Mouse (Mus musculus) liver, embryonic 15.5 days (tissue): ENCODE data around the gene Agpat1. TPM values are rescaled to one million over a fixed set of nuclear protein-coding genes. Genes with fewer than 3 reads are reported as not detected.

ENCODE experiments used
- ATAC-seq: fragments of 200-750 bp; cut with Nextera tagmentation; 2 replicates; pipeline ENCODE4 v1.8.0; 2017; ENCODE audit warnings: moderate number of reproducible peaks, mild to moderate bottlenecking, moderate library complexity; ENCODE audit not compliant: insufficient read depth
- H3K27ac ChIP-seq: fragments of 300-500 bp; sonication (generic); replicated peaks from 2 replicates; pipeline ENCODE4 v1.5.1; 2015; ENCODE audit warnings: mild to moderate bottlenecking, inconsistent platforms
- H3K27me3 ChIP-seq: fragments of 300-500 bp; sonication (generic); 2 replicates; pipeline ENCODE4 v1.6.1; 2015; ENCODE audit warnings: mild to moderate bottlenecking, inconsistent platforms
- H3K36me3 ChIP-seq: fragments of 300-500 bp; sonication (generic); replicated peaks from 2 replicates; pipeline ENCODE4 v1.6.1; 2015; ENCODE audit warnings: moderate library complexity, mild to moderate bottlenecking, inconsistent platforms
- H3K4me1 ChIP-seq: fragments of 300-500 bp; sonication (generic); replicated peaks from 2 replicates; pipeline ENCODE4 v1.6.1; 2015; ENCODE audit warnings: inconsistent platforms
- H3K4me2 ChIP-seq: fragments of 300-500 bp; sonication (generic); 2 replicates; pipeline ENCODE4 v1.6.1; 2015; ENCODE audit warnings: moderate library complexity, mild to moderate bottlenecking, inconsistent platforms
- H3K4me3 ChIP-seq: fragments of 300-500 bp; sonication (generic); replicated peaks from 2 replicates; pipeline ENCODE4 v1.5.1; 2015; ENCODE audit warnings: mild to moderate bottlenecking, inconsistent platforms
- H3K9ac ChIP-seq: fragments of 300-500 bp; sonication (generic); 2 replicates; pipeline ENCODE4 v1.6.1; 2015; ENCODE audit warnings: moderate library complexity, mild to moderate bottlenecking, inconsistent platforms
- H3K9me3 ChIP-seq: fragments of 300-500 bp; sonication (generic); replicated peaks from 2 replicates; pipeline ENCODE4 v1.6.1; 2016; ENCODE audit warnings: inconsistent platforms
- WGBS: fragments of 180-500 bp; shearing (Covaris S2); methylation state at CpG from one replicate; pipeline ENCODE4 v1.1.7; 2015; ENCODE audit warnings: mixed read lengths; ENCODE audit not compliant: insufficient replicate concordance; 5-methylcytosine and 5-hydroxymethylcytosine counted together
- polyA plus RNA-seq: library from polyadenylated mRNA; unstranded; fragments of >200 nt; fragmentation: Nextera tagmentation; extraction: Ambion mirVana; gene quantifications from 2 replicates; pipeline ENCODE4 v1.2.1, GENCODE M21; 2015

Gene Agpat1
- polyA plus RNA-seq, 1 experiment from 2014 or later, result 21.1 TPM

DNA sequence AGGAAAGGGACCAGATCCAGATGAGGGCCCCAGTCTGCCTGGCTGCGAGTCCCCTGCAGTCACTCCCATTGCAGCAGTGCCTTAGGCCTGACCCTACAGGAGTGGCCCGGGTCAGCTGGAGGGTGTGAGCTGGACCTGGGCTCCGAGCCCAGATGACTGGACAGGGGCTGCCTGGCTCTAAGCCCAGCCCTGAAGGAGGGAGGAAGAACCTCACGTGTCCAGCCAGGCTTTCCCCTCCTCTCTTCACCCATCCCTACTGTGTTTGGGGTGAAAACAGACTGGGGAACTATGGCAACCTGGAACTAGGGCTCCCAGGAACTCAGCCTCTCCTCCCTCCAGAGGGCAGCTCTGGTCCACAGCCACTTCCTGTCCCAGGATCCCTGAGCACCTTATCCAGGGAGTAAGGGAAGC lies 51.5 kb downstream of the Agpat1 start:
- peak; percentile 62; the same call in 1 of the 2 replicates for ATAC-seq
- 47% methylated on average over 4 of the region's 4 CpGs for WGBS
- no peaks in the 10 kb centered on the region for H3K9me3 ChIP-seq
- no peaks in the 10 kb centered on the region for H3K4me1 ChIP-seq
- H3K9ac ChIP-seq, result no peak overlapping the region
- no peak overlapping the region for H3K4me3 ChIP-seq
- H3K27me3 ChIP-seq, result peaks cover 25% of the 10 kb centered on the region
- no peak overlapping the region for H3K4me2 ChIP-seq
- no peak overlapping the region for H3K27ac ChIP-seq
- peaks cover 28% of the 10 kb centered on the region for H3K36me3 ChIP-seq

DNA sequence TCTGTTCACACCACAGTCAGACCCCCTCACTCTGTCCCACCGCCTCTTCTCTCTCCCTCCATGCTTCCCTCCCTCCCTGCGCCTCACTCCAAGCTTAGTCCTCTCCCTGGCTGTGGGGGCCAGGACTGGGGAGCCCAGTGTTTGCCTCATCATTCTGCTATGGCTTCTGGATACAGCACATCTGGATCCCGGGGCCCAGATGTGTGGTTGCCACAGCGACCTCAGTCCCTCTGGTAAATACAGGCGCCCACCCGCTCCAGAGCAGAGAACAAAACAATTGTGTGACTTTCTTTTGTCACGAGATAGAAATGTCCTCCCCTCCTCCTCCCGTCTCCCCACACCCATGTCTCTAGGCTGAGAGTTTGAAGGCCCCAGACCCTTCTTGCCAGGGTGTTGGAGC lies 52.6 kb downstream of the Agpat1 start:
- H3K27ac ChIP-seq, result no peak overlapping the region
- 59% methylated on average over 8 of the region's 8 CpGs for WGBS
- peaks cover 35% of the 10 kb centered on the region for H3K27me3 ChIP-seq
- no peaks in the 10 kb centered on the region for H3K9me3 ChIP-seq
- no peak for ATAC-seq
- no peak overlapping the region for H3K4me3 ChIP-seq
- peaks cover 20% of the 10 kb centered on the region for H3K36me3 ChIP-seq
- no peak overlapping the region for H3K4me2 ChIP-seq
- H3K9ac ChIP-seq, result no peak overlapping the region
- H3K4me1 ChIP-seq, result peaks cover 2% of the 10 kb centered on the region; the same call in 1 of the 2 replicates

DNA sequence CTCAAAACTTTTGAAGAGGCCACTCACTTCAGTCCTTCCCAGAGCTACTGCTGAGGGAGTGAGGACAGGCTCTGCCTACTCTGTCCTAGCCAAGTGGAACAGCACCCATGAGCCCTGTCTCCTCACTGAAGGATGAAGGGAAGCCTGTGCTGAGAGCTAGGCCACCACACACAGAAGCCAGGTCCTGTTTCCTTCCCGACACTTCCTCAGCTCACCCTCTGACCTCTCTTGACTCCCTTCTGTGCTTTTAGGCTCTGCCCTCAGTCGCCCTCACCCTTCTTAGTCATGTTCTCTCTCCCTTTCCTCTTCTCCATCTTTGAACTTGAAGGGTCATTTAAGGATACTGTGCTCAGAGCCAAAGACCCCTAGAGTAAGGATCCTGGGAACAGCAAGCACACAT lies 53.2 kb downstream of the Agpat1 start:
- Histone ChIP-seq H3K27ac (no peak overlapping the region), H3K27me3 (peaks cover 36% of the 10 kb centered on the region), H3K4me1 (peaks cover 2% of the 10 kb centered on the region; the same call in 1 of the 2 replicates), H3K9ac (no peak overlapping the region), H3K4me3 (no peak overlapping the region), H3K4me2 (no peak overlapping the region), H3K9me3 (no peaks in the 10 kb centered on the region), H3K36me3 (peaks cover 14% of the 10 kb centered on the region)
- WGBS, result 26% methylated on average over 2 of the region's 2 CpGs
- no peak for ATAC-seq

DNA sequence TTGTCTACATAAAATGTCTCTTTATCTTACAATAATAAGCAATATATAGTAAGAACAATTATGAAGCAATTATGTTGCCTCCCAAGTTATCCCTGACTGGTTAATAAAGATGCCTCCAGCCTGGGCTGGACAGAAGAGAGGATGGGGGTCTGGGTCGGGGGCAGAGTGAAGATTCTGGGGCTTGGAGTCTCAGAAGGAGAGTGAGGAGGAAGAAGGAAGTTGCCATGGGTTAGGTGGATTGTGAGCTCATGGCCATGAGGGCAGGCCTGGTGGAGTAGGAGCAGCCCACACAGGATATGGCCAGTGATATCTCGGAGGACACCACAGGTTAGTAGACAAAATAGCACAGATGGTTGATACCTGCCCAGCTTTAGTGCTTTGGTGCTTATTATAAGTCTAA lies 54.1 kb downstream of the Agpat1 start:
- 25% methylated on average over 2 of the region's 2 CpGs for WGBS
- Histone ChIP-seq H3K36me3 (peaks cover 6% of the 10 kb centered on the region; the same call in 1 of the 2 replicates), H3K9me3 (no peaks in the 10 kb centered on the region), H3K4me3 (no peak overlapping the region), H3K27ac (no peak overlapping the region), H3K4me1 (peaks cover 2% of the 10 kb centered on the region; the same call in 1 of the 2 replicates), H3K27me3 (peaks cover 41% of the 10 kb centered on the region), H3K4me2 (no peak overlapping the region), H3K9ac (no peak overlapping the region)
- ATAC-seq, result no peak

DNA sequence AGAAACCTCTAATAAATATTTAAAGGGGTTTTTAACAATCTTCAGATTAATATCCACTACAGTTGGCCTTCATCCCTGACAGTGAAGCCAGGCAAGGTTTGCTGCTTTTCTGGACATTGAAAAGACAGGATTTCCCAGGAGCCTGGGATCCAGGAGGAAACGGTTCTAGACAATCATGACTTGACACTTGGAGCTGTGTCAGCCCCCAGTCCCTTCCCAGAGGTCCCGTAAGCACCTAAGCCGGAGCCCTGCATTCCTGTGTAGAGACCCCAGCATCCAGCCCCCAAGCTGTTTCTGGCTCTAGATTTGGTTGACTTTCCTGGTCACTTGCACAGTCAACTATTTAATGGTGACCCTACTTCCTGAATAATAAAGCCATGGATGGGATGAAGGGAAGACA lies 54.5 kb downstream of the Agpat1 start:
- no peak for ATAC-seq
- Histone ChIP-seq H3K27me3 (peaks cover 46% of the 10 kb centered on the region), H3K4me2 (no peak overlapping the region), H3K9me3 (no peaks in the 10 kb centered on the region), H3K9ac (no peak overlapping the region), H3K27ac (no peak overlapping the region), H3K36me3 (peaks cover 2% of the 10 kb centered on the region; the same call in 1 of the 2 replicates), H3K4me3 (no peak overlapping the region), H3K4me1 (peaks cover 2% of the 10 kb centered on the region; the same call in 1 of the 2 replicates)
- WGBS, result 54% methylated on average over 3 of the region's 3 CpGs

DNA sequence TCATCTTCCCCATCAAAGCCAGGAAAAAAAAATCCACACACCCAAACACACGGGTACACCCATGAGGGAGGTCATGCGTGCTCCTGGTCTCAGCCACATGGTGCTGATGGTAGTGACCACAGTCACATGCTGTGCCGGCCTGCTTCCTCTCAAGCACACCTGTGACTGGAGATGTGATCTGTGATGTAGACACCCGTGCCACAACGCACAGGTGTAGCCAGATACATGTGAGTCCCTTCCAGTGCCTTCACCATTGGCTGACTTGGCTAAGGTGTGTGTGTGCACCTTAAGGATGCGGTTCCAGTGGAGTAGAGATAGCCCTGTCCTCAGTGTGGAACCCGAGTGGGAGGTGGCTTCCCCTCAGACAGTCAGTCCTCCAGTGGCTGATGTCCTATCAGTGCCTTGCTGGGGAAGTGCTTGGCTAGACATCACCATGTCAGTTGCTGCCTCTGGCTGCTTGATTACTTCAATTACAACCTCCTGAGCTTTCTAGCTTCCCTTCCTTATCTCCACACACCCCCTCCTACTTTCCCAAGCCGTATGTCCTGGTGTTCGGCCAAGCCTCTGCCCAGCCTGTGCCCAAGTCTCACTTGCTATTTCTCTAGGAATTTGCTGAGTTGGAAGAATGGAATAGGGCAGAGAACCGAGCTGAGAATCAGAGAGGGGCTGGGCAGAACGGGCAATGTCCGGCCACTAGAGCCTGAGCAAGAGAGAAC lies 55.3 kb downstream of the Agpat1 start:
- Histone ChIP-seq H3K4me2 (no peak overlapping the region), H3K9ac (no peak overlapping the region), H3K36me3 (no peaks in the 10 kb centered on the region), H3K27ac (no peak overlapping the region), H3K4me1 (peaks cover 2% of the 10 kb centered on the region; the same call in 1 of the 2 replicates), H3K27me3 (peaks cover 48% of the 10 kb centered on the region), H3K4me3 (no peak overlapping the region), H3K9me3 (no peaks in the 10 kb centered on the region)
- ATAC-seq, result no peak
- 32% methylated on average over 12 of the region's 12 CpGs for WGBS

DNA sequence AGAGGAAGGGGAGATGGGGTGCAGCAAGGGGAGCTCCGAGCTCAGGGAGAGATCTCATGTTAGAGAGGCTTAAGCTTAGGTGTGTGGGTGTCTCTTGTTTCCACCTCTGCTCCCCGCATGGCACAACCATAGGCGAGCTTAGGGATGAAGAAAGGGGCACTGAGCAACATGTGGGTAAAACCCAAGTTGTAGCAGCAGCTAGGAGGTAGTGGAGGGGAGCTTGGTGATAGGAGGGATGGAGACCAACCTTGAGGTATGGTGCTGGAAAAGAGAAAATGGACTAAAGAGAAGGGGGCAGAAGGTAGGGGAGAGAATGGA lies 55.8 kb downstream of the Agpat1 start:
- H3K4me2 ChIP-seq, result no peak overlapping the region
- no peak for ATAC-seq
- 46% methylated on average over 3 of the region's 3 CpGs for WGBS

DNA sequence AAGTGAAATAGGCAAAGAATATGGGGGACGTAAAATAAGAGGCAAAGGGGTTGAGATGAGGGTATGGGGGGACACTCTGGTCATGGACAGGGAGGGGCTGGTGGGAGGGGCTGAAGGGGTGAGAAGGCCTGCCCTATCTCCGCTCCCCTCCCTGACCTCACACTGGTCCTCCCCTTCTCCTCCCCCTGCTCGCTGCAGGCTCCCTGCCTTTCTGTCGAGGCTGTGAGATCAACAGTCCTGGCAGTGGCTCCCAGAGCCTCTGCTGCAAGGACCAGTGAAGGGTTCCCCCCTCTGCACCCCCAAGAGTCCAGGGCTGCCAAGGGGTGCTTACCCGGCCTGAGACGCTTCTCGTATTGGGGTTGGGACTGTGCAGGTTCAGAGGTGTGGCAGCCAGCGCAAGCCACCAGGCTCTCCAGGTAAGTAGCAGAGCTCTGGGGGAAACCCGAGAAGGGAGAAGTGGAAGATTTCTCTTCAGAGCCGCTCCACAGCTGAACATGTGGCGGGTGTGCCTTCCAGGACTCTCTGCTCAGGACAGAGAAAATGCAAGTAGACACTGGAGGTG lies 56.3 kb downstream of the Agpat1 start:
- WGBS, result 32% methylated on average over 11 of the region's 11 CpGs
- H3K4me2 ChIP-seq, result no peak overlapping the region
- H3K27ac ChIP-seq, result no peak overlapping the region
- no peak overlapping the region for H3K9ac ChIP-seq
- H3K4me1 ChIP-seq, result peaks cover 2% of the 10 kb centered on the region; the same call in 1 of the 2 replicates
- no peaks in the 10 kb centered on the region for H3K36me3 ChIP-seq
- H3K4me3 ChIP-seq, result no peak overlapping the region
- no peak for ATAC-seq
- H3K9me3 ChIP-seq, result no peaks in the 10 kb centered on the region
- peaks cover 51% of the 10 kb centered on the region for H3K27me3 ChIP-seq

More for the DNA sequence above, 55.8 kb downstream of the Agpat1 start:
- Histone ChIP-seq H3K36me3 (no peaks in the 10 kb centered on the region), H3K27ac (no peak overlapping the region), H3K9ac (no peak overlapping the region), H3K27me3 (peaks cover 48% of the 10 kb centered on the region), H3K4me3 (no peak overlapping the region), H3K9me3 (no peaks in the 10 kb centered on the region), H3K4me1 (peaks cover 2% of the 10 kb centered on the region; the same call in 1 of the 2 replicates)

DNA sequence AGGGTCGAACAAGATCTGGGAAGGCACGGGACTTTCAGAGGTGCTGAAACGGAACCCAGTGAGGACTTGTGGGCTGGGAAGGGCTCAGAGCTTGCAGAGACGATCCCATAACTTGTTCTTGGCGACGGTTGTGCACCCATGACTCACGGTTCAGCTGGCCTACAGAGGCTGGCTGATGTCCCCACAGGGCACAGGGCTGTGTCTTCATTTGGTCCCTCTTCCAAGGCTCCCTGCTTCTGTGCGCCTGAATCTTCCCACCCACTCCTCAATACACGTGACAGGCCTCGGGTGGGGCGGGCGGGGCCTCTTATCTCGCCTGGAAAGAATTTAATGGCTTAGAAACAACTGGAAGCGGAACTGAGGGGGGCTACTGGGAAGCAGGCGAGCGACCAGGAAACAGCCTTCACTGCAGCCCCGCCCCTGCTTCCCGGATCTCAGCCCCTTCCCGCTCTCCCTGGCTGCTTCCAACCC lies 57.1 kb downstream of the Agpat1 start:
- H3K4me2 ChIP-seq, result peak overlapping the region; percentile 5; the same call in 1 of the 2 replicates
- no peak overlapping the region for H3K9ac ChIP-seq
- peaks cover 54% of the 10 kb centered on the region for H3K27me3 ChIP-seq
- no peak for ATAC-seq
- no peaks in the 10 kb centered on the region for H3K9me3 ChIP-seq
- H3K4me3 ChIP-seq, result no peak overlapping the region
- 5% methylated on average over 19 of the region's 19 CpGs for WGBS
- H3K4me1 ChIP-seq, result peaks cover 2% of the 10 kb centered on the region; the same call in 1 of the 2 replicates
- H3K27ac ChIP-seq, result no peak overlapping the region
- H3K36me3 ChIP-seq, result no peaks in the 10 kb centered on the region

DNA sequence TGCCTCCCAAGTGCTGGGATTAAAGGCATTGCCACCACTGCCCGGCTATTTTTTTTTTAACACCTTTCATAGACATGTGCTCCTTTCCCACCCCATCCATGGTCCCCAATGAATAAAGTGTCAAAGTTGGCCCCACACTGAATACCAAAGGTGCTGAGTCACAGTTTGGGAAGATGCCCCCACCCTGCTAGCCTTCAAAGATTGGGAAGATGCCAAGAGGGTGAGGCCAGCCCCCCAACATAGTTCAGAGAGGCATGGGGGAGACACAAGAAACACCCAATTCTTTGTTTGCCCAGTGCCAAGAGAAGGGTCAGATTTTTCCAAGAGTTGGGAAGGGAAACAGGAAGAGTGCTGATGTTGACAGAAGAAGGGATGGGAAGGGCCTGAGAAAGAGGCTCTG lies 58.4 kb downstream of the Agpat1 start:
- H3K9ac ChIP-seq, result no peak overlapping the region
- ATAC-seq, result no peak
- peaks cover 2% of the 10 kb centered on the region; the same call in 1 of the 2 replicates for H3K4me1 ChIP-seq
- H3K27ac ChIP-seq, result no peak overlapping the region
- WGBS, result 53% methylated on average over 1 of the region's 1 CpGs
- no peaks in the 10 kb centered on the region for H3K36me3 ChIP-seq
- H3K9me3 ChIP-seq, result no peaks in the 10 kb centered on the region
- no peak overlapping the region for H3K4me3 ChIP-seq
- no peak overlapping the region for H3K4me2 ChIP-seq
- H3K27me3 ChIP-seq, result peaks cover 58% of the 10 kb centered on the region

DNA sequence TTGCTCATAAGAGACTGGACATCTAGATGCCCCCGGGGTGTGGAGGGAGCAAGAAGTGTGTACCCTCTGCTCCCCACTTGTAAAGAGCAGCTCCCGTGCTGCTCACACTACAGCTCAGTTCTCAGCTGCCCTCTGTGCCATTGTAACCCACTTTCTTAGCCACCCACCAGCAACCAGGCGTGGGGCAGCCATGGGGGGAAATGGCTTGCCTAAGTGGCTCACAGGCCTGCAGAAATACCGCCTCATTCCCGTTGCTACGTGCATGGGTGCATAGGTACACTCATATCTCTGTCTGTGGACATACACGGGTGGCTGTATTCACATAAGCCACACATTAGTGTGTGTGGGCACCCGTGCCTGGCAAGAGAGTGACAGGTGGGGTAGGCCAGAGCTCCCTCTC lies 58.9 kb downstream of the Agpat1 start:
- H3K9me3 ChIP-seq, result no peaks in the 10 kb centered on the region
- H3K4me3 ChIP-seq, result no peak overlapping the region
- H3K9ac ChIP-seq, result no peak overlapping the region
- no peak for ATAC-seq
- no peak overlapping the region for H3K4me2 ChIP-seq
- WGBS, result 63% methylated on average over 8 of the region's 8 CpGs
- H3K36me3 ChIP-seq, result no peaks in the 10 kb centered on the region
- no peak overlapping the region for H3K27ac ChIP-seq
- peaks cover 2% of the 10 kb centered on the region; the same call in 1 of the 2 replicates for H3K4me1 ChIP-seq
- peaks cover 58% of the 10 kb centered on the region for H3K27me3 ChIP-seq
